Mouse (Mus musculus) layer of hippocampus, postnatal 36 days (tissue): Measurements from ENCODE around the gene Ctdsp2. TPM values are rescaled to one million over a fixed set of nuclear protein-coding genes. Genes with fewer than 3 reads are reported as not detected.

ENCODE experiments used
- DNase-seq, 2 experiments: peaks; one replicate each; pipeline ENCODE4 v3.0.0; 2022
- total RNA-seq, 2 experiments: library from RNA; stranded (reverse); gene quantifications; 2 replicates each; pipeline ENCODE4 v1.2.3; 2021

The Ctdsp2 gene
- 100 to 1,000 TPM; 103 to 114 TPM for total RNA-seq

DNA sequence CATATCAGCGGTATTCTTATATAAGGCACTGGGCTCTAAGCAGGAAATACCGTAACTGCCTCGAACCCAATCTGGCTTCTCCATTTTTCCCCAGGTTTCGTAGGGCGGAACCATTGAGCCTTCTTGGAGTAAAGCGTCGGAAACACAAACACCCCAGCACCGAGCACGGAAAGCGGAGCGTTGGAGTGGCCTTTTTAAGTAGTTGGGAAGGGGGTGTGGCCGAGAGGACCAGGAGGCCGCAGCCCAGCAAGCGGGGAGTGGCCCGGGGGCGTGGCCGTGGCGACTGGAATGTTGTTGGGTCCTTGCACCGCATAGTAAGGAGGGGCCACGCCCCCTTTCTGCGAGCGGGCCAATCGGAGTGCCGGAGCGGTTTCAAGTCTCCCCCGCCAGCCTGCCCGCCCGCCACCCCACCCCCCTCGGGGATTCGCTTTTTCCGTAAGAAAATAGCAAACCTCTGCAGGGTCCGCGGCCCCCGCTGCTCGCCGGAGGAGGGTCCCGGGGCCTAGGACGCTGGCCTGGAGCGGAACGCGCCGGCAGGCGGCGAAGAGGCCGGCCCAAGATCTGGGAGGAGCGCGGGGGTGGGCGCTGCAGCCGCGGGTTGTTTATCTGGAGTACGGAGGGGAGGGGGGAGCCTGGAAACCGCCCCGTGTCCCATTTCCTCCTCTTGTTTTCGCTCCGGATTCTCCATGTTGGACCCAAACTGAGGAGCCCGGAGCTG lies at the start of gene Ctdsp2:
TSS of gene Ctdsp2 (plus strand) at position 441 of the 718 bp plus-strand sequence.
- peak; percentile 99 for DNase-seq

DNA sequence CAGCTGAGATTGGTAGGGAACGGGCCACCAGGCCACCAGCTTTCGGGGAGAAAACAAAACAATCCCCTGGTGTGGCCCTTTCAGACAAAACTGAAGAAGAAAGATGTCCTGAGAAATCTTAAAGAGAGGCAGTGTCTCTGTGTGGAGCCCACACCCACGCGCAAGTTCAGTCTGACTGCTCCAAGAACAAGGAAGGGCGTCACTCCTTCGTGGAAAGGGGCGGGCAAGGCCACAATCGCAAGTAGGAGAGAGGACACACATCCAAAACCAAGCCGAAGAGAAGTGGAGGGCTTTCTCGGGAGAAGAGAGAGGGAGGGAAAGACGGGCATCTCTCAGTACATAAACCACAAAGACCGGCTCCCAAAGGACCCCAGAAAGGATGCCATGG lies 49.7 kb upstream of the Ctdsp2 start:
- no peak for DNase-seq

GRCm38 (mm10) chr10:126929543-126929942 lies 49.0 kb upstream of the Ctdsp2 start:
- DNase-seq = no peak

GRCm38 (mm10) chr10:126930270-126931121 lies 48.0 kb upstream of the Ctdsp2 start:
- no peak for DNase-seq

DNA sequence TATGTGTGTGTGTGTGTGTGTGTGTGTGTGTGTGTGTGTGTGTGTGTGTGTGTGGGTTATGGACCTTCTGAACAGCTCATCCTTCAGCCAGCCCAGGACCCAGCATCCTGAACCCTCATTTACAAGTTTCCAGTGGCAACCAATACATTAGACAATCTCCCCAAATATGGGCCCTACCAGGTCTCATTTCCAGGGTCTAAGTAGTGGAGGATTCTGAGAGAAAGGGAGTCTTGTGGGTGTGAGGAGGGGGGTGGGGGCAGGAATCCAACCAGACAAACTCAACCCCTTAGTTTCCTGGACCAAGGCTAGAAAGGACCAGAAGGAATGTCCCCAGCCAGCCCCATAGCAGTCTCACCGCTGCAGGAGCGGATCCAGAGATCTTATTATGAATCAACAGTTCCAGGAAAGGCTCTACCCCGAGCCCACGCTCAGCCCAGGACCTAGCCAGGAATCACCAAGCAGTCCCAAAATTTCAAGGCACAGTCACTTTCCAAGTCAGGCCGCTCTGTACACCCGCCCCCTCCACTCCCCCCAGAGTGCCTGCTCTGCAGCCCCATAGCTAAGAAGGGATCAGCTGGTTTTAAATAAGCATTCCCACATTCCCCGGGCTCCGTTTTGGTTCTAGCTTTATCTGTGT lies 47.3 kb upstream of the Ctdsp2 start:
- DNase-seq = no peak

DNA sequence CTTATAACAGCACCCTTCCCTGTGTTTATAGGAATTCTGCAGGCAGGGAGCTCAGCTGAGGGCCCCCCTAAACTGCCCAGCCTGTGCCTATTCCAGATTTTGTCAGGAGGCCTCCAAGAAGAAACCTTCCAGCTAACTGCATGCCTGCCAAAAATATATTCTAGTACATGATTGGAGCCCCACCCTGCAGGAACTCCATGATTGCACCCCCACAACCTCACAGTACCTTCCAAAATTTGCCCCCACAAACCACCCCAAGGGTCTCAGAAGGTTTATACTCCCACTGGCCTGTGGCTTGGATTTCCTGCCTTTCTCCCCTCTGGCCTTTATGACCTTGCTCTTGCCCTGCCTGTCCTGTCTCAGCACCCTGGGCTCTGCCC lies 46.8 kb upstream of the Ctdsp2 start:
- DNase-seq = no peak

DNA sequence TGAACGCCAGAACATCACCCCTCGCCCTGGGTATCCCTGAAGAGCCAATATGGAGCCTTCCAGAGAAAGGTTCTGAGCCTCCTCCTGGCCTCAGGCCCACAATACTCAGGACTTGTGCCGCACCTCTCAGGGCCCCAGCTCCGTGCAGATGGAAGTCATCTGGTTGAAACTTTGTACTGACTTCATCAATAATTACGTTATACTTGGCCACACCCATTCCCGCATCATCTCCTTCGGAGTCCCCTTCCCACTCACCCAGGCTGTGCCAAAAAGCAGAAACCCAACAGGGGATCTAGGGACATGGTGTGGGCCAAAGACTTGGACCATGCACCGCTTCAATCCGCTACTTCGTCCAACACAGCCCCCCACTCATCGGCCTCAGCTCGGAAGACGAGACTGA lies 44.0 kb upstream of the Ctdsp2 start:
- no peak for DNase-seq

DNA sequence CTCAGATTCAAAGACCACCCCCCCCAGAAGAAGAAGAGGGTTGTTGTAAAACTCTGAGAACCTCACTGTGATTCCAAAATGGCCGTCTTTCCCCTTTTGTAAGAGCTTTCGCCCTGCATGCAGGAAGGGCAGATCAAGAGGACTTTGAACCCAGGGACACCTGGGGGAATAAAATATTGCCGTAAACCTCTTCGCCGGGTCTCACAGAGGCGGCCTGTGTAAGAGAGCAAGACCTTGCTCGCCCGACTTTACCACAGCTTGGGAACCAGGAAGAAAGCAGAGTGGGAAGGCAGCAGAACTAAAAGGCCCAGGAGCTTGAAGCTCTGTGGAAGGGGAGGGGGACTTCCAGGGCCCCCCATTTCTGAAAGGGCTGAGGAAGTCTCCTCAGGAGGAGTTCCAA lies 43.4 kb upstream of the Ctdsp2 start:
- no peak for DNase-seq

- DNase-seq = peak; percentile 72 to 73
Observed at GRCm38 (mm10) chr10:126935556-126936381, 42.7 kb upstream of the Ctdsp2 start.

DNA sequence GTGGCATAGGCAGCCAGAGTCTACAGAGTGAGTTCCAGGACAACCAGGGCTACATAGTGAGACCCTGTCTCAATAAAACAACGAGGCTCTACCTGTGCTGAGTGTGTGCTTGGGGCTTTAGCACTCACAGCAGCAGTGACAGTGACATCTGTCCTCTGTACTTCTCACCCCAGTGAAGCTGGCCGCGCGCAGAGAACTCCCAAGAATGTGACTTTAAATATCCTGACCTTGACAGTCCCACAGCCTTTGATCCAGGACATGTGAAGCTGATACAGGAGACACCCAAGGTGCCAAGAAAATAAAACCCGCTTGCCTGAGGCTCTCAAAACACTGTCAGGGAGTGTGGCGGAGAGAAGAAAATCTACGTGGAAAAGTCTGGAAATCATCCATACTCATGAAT lies 37.6 kb upstream of the Ctdsp2 start:
- no peak for DNase-seq

DNA sequence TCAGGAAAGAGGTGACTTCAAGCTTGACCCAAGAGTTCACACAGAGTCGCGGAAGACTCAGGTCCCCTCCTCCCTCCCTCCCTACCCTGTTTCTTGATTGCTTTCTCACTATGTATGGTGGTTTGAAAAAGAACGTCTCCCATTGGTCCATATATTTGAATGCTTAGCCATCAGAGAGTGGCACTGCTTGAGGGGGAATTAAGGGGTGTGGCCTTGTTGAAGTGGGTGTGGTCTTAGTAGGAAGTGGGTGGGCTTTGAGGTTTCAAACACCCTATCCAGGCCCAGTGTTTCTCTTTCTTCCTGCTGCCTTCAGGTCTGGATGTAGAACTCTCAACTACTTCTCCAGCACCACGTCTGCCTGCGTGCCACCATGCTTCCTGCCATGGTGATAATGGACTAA lies 33.0 kb upstream of the Ctdsp2 start:
- no peak for DNase-seq

DNA sequence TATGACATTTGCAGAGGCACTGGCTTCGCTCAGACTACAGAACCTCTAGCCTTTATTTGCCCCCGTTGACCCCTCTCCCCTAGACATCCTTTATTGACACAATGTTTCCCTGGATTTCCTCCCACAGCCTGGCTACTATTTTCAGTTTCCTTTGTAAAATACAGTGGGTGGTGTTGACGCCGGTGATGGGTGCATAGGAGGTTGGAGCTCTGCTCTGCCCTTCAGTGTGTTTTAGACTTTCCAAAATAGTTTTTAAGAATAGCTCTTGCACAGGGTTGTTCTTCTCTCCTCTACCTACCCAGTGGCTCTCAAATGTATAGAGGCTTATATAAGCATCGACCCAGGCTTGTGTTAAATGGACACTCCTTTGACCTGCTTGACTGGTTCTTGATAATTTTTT lies 28.7 kb upstream of the Ctdsp2 start:
- DNase-seq = no peak

GRCm38 (mm10) chr10:126950572-126950971 lies 27.9 kb upstream of the Ctdsp2 start:
- DNase-seq = no peak

DNA sequence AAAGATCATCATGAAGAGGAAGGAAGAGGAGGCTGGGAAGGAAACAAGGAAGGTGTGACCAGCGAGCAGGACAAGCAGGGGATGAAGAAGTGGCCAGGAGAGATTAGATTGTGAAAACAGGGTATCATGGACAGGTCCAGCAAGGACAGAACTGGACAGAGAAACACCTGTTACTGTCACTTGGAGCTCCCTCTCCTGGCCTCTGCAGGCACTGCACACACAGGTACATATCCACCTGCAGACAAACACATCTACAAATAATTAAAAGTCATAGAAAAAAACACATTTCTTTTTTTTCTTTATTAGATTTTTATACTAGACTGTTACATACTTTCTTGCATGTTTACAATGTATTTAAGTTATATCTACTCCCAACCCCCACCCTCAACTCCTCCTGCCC lies 26.1 kb upstream of the Ctdsp2 start:
- DNase-seq = no peak

DNA sequence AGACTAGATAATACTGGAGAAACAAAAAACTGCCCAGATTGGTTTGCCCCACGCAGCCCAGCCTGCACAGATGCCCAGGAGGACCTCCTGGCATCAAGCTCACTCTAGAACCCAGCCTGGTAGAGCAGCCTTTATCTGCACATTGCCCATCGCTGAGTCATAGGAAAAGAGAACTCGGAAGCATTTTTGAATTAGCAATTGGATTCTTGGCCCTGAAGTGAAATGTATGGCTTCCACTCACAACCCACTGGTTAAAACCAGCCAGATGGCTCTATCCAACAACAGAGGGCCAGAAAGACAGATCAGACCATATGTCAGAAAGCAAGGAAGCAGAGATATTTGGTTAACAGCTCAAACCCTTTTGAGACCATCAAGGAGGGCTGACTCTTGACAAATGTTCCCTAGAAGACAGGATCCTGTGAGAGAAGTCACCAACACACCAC lies 25.5 kb upstream of the Ctdsp2 start:
- peak; percentile 58 to 63 for DNase-seq

DNA sequence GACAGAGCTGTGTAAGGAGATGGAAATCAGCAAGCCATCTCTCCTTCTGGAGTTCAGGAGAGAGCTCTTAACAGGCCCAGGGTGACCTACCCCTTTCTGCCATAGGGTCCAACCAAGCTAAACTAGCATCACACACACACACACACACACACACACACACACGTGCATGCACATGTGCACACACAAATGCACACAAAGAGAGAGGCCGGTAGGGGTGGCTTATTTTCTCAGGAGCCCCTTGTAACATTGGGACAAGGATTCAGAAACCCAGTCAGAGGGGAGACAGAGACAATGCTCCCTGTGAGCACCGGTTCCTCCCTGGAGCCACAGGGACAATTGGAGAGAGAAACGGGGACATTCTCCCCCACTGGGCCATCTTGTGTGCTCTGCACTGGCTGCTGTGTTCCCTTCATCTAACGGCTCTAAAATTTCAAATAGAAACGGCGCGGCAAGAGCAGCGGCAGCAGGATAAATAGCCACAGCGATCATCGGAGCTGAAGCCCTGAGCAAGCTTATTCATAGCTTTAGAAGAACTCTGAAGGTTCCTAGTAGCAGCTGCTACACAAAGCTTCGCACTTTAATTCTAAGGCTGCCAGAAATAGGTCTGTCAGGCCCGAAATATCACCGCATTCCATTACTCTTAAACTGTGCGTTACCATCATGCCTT lies 21.7 kb upstream of the Ctdsp2 start:
- peak in 1 of 2 experiments; percentile 21 for DNase-seq

DNA sequence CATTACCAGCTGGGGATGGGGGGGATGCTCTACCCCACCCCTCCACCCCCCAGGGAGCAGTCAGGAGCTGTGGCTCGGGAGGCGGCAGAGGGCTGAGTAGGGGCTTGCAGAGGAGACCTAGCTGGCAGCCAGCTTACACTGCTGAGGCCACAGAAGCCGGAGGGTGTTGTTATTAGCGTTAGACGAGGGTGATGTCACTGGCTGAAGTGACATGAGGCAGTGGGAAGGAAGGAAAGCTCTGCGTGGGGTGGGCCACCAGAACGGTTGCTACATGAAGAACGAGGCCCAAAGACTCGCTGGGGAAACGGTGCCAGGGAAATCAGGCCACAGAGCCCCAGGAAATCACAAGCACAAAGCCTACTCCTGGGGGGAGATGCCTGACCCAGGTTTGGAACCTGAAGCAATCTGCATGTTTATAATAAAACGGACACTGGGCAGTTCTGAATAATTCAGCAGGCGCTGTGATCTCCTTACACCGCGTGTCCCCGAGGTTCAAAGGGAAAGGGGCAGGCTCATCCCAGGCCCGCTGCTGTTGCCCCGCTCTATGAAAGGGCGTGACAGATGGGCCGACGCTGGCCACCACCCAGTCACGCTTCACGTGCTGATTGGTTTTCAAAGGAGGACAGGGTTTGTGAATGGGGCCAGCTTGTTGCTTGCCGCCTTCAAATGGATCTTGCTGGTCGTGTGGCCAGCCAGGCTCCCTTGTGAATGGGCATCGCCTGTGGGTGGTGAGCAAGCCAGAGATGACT lies 21.0 kb upstream of the Ctdsp2 start:
- DNase-seq = peak; percentile 60 to 70

DNA sequence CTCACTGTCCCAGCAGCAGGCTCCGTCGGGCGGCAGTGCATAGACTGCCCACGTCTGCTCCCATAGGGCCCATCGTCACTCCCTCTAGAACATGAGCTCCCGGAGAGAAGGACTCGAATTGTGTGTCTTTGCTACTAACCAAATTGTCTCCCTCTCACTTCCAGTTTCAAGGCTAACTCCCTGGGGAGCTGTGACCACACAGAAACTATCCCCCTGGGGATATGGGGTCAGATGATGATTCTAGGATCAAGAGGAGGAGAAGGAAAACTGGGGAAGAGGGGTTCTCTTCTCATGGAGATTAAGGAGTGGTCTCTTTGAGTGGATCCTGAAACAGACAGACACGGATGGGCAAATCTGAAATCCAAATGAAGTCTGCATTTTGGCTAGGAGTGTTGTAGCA lies 18.0 kb upstream of the Ctdsp2 start:
- DNase-seq = no peak

DNA sequence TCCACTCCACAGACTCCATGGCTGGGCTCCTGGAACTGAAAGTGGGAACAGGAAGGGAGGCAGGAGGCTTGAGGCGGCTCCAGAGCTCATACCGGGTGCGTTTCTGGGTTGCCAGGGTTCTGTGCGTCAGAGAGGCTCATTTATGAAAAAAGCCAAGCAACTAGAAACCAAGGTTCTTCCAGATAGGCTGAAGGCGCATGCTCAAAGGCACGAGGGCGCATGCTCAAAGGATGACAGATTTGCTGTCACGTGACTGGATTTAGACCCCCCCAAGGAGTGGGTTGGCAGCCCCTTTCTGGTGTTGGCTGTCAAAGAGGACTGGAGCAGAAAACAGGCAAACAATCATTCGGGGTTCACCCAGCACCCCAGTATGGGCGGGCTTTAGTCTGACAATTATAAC lies 16.8 kb upstream of the Ctdsp2 start:
- peak; percentile 47 to 63 for DNase-seq

DNA sequence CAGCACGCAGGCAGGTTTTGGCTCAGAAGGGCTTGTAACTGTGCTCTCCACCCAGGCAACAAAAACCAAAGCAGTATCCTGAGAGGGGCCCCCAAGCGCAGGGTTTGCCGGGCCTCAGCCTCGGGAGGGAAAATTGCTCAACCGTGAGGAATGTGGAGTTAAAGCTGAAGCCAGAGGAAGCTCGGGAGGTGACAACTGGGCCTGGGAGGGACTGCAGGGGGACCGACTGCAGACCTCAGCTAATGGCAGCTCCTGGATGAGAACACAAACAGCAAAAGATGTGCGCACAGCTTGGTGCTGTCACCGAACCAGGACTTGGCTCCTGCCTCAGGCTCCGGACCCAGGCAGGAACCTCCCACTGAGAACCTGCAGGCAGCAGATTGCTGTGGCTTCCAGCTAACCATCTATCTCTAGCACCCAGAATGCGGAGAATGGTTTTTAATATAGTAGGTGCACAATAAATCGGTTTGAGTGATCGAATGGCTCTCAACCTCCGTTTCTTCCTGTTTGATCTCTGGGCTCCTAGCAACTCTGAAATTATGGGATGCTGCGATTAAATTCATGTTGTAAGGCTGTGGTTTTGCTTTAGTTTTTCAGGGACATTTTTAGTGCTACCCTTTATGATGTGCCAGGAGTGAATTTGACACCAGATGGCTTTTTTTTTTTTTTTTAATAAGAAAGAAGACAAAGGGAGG lies 16.1 kb upstream of the Ctdsp2 start:
- peak; percentile 58 to 65 for DNase-seq

- DNase-seq = no peak
Observed at GRCm38 (mm10) chr10:126962966-126963330, 15.6 kb upstream of the Ctdsp2 start.
